8 mouse cellular contexts compared by ENCODE assay signal in genomic region chr2:119995391-119996281, GRCm38 (mm10). TPM values are rescaled to one million over a fixed set of nuclear protein-coding genes. Genes with fewer than 3 reads are reported as not detected.
DNase-seq lines count a peak whose midpoint lies in the region; ATAC-seq lines count a peak whose summit lies in the region.

No protein-coding gene starts in this region.

- H3K27me3 ChIP-seq in neural tube, embryonic 11.5 days (ENCODE audit: control insufficient read depth, insufficient read depth, low read length): no peaks in the 10 kb centered on the region
- H3K27me3 ChIP-seq in intestine, embryonic 16.5 days (replicated peaks; ENCODE audit: control insufficient read depth, insufficient read depth, low read length): no peaks in the 10 kb centered on the region

- no peaks in the 10 kb centered on the region for H3K4me1 ChIP-seq in neural tube, embryonic 11.5 days (ENCODE audit: control insufficient read depth, insufficient read depth, low read length)
- peaks cover 26% of the 10 kb centered on the region for H3K4me1 ChIP-seq in intestine, embryonic 16.5 days (ENCODE audit: control insufficient read depth, insufficient read depth, low read length)

- H3K9ac ChIP-seq in neural tube, embryonic 11.5 days (ENCODE audit: low read length): no peak overlapping the region
- peak overlapping the region; percentile 20; the same call in 1 of the 2 replicates for H3K9ac ChIP-seq in intestine, embryonic 16.5 days (ENCODE audit: low read depth, low read length)

- no peak overlapping the region for H3K4me2 ChIP-seq in neural tube, embryonic 11.5 days (ENCODE audit: low read depth)
- H3K4me2 ChIP-seq in intestine, embryonic 16.5 days (ENCODE audit: low read depth, low read length): no peak overlapping the region

- no peaks in the 10 kb centered on the region for H3K9me3 ChIP-seq in neural tube, embryonic 11.5 days (ENCODE audit: control insufficient read depth, low read length)
- H3K9me3 ChIP-seq in intestine, embryonic 16.5 days (ENCODE audit: control insufficient read depth, low read length): no peaks in the 10 kb centered on the region

- no peak for DNase-seq in neural tube, embryonic 11.5 days (ENCODE audit: low spot score)
- no peak for DNase-seq in neural tube, embryonic 10.5 days (ENCODE audit: extremely low spot score, low spot score)
- DNase-seq in cerebellum, postnatal 36 days: no peak
- no peak for DNase-seq in MN1 (ENCODE audit: low spot score)
- no peak for DNase-seq in left cerebral cortex, postnatal 14 days (ENCODE audit: low spot score in 2 of 2)

- WGBS in neural tube, embryonic 11.5 days: 74% methylated on average over 9 of the region's 9 CpGs
- WGBS in intestine, embryonic 16.5 days: 50% methylated on average over 9 of the region's 9 CpGs

- H3K36me3 ChIP-seq in neural tube, embryonic 11.5 days (ENCODE audit: control insufficient read depth, insufficient read depth, low read length): no peaks in the 10 kb centered on the region
- H3K36me3 ChIP-seq in intestine, embryonic 16.5 days (ENCODE audit: control insufficient read depth, insufficient read depth, low read length): 0 out of 2 replicates have a peak, but pooled peaks cover 2% of the 10 kb centered on the region

- no peak overlapping the region for H3K4me3 ChIP-seq in neural tube, embryonic 11.5 days (ENCODE audit: low read depth, low read length)
- no peak overlapping the region for H3K4me3 ChIP-seq in intestine, embryonic 16.5 days (ENCODE audit: low read length)

- intact Hi-C loops in left cerebral cortex, postnatal 14 days (cut with DNase I): no loop called here

- peak overlapping the region; percentile 34; the same call in 1 of the 2 replicates for H3K27ac ChIP-seq in neural tube, embryonic 11.5 days (ENCODE audit: low read depth, low read length)
- peak overlapping the region; percentile 78 for H3K27ac ChIP-seq in intestine, embryonic 16.5 days (ENCODE audit: low read length)

- ATAC-seq in neural tube, embryonic 11.5 days (ENCODE audit: insufficient read depth, low FRiP score, low TSS enrichment): no peak
- ATAC-seq in granulocyte monocyte progenitor cell, adult 5-6 weeks (replicated peaks; ENCODE audit: poor library complexity, severe bottlenecking): peak; percentile 63
- ATAC-seq in intestine, embryonic 16.5 days: no peak
- ATAC-seq in megakaryocyte-erythroid progenitor cell, adult 5-6 weeks (replicated peaks; ENCODE audit: low FRiP score, low TSS enrichment, poor library complexity, severe bottlenecking): peak; percentile 59

RNA-seq across cellular contexts. Expression of gene Mapkbp1, which starts 23.1 kb away (rescaled TPM):
- polyA plus RNA-seq in neural tube, embryonic 11.5 days (2014; fragmentation: Nextera tagmentation; extraction: Ambion mirVana): 3.0 and 3.7 TPM in 2 replicates
- 3.0 and 3.8 TPM in 2 replicates for total RNA-seq in granulocyte monocyte progenitor cell, adult 5-6 weeks (2014; fragmentation: Nextera tagmentation)
- total RNA-seq in granulocyte monocyte progenitor cell, adult 5-6 weeks (2017): 4.3 and 7.6 TPM in 2 replicates
- polyA plus RNA-seq in intestine, embryonic 16.5 days (2015; fragmentation: Nextera tagmentation; extraction: Ambion mirVana): 2.0 and 2.4 TPM in 2 replicates
- 4.5 and 5.0 TPM in 2 replicates for total RNA-seq in megakaryocyte-erythroid progenitor cell, adult 5-6 weeks (2014; fragmentation: Nextera tagmentation)
- total RNA-seq in megakaryocyte-erythroid progenitor cell, adult 5-6 weeks (2017): 2.8 and 6.7 TPM in 2 replicates
- 10 to 100 TPM; 61.2 to 65.9 TPM for total RNA-seq in left cerebral cortex, postnatal 14 days (2021)

RNA-seq across cellular contexts. Expression of gene Jmjd7, which starts 31.6 kb away (rescaled TPM):
- polyA plus RNA-seq in neural tube, embryonic 11.5 days (2014; fragmentation: Nextera tagmentation; extraction: Ambion mirVana): 24.9 and 28.9 TPM in 2 replicates
- total RNA-seq in granulocyte monocyte progenitor cell, adult 5-6 weeks (2014; fragmentation: Nextera tagmentation): 2.3 and 7.9 TPM in 2 replicates
- total RNA-seq in granulocyte monocyte progenitor cell, adult 5-6 weeks (2017): 3.5 and 4.0 TPM in 2 replicates
- 16.1 and 17.4 TPM in 2 replicates for polyA plus RNA-seq in intestine, embryonic 16.5 days (2015; fragmentation: Nextera tagmentation; extraction: Ambion mirVana)
- 11.9 and 30.3 TPM in 2 replicates for total RNA-seq in megakaryocyte-erythroid progenitor cell, adult 5-6 weeks (2014; fragmentation: Nextera tagmentation)
- total RNA-seq in megakaryocyte-erythroid progenitor cell, adult 5-6 weeks (2017): 4.2 and 15.8 TPM in 2 replicates
- 1 to 10 TPM; 4.0 to 5.0 TPM for total RNA-seq in left cerebral cortex, postnatal 14 days (2021)

RNA-seq across cellular contexts. Expression of gene Gm28042, which starts 31.7 kb away (rescaled TPM):
- 3.8 and 4.4 TPM in 2 replicates for polyA plus RNA-seq in neural tube, embryonic 11.5 days (2014; fragmentation: Nextera tagmentation; extraction: Ambion mirVana)
- total RNA-seq in granulocyte monocyte progenitor cell, adult 5-6 weeks (2014; fragmentation: Nextera tagmentation): 1.0 and 1.5 TPM in 2 replicates
- not detected in 2 replicates for total RNA-seq in granulocyte monocyte progenitor cell, adult 5-6 weeks (2017)
- 2.4 and 3.8 TPM in 2 replicates for polyA plus RNA-seq in intestine, embryonic 16.5 days (2015; fragmentation: Nextera tagmentation; extraction: Ambion mirVana)
- total RNA-seq in megakaryocyte-erythroid progenitor cell, adult 5-6 weeks (2014; fragmentation: Nextera tagmentation): 1.3 and 3.8 TPM in 2 replicates
- 0.30 TPM in 1 of 2 replicates, not detected in the other for total RNA-seq in megakaryocyte-erythroid progenitor cell, adult 5-6 weeks (2017)
- total RNA-seq in left cerebral cortex, postnatal 14 days (2021): 1 to 10 TPM; 1.0 to 1.2 TPM

RNA-seq across cellular contexts. Expression of gene Pla2g4b, which starts 37.6 kb away (rescaled TPM):
- polyA plus RNA-seq in neural tube, embryonic 11.5 days (2014; fragmentation: Nextera tagmentation; extraction: Ambion mirVana): 1.4 and 1.6 TPM in 2 replicates
- 0.62 TPM in 1 of 2 replicates, not detected in the other for total RNA-seq in granulocyte monocyte progenitor cell, adult 5-6 weeks (2014; fragmentation: Nextera tagmentation)
- 0.72 and 1.8 TPM in 2 replicates for total RNA-seq in granulocyte monocyte progenitor cell, adult 5-6 weeks (2017)
- polyA plus RNA-seq in intestine, embryonic 16.5 days (2015; fragmentation: Nextera tagmentation; extraction: Ambion mirVana): 0.49 and 0.94 TPM in 2 replicates
- total RNA-seq in megakaryocyte-erythroid progenitor cell, adult 5-6 weeks (2014; fragmentation: Nextera tagmentation): 8.0 and 10.7 TPM in 2 replicates
- total RNA-seq in megakaryocyte-erythroid progenitor cell, adult 5-6 weeks (2017): 1.5 and 4.7 TPM in 2 replicates
- total RNA-seq in left cerebral cortex, postnatal 14 days (2021): 1 to 10 TPM; 2.4 to 4.2 TPM

Comparison
In these comparisons a context has a peak if more than half of its experiments do, and no peak if none do; other contexts are left out.
1. ATAC-seq: peak in granulocyte monocyte progenitor cell, adult 5-6 weeks (single experiment) and megakaryocyte-erythroid progenitor cell, adult 5-6 weeks (single experiment); none in neural tube, embryonic 11.5 days (single experiment) and intestine, embryonic 16.5 days (single experiment).
2. RNA of gene Mapkbp1, which starts 23.1 kb away (total RNA-seq): 61.2 to 65.9 TPM in left cerebral cortex, postnatal 14 days; 3.0 to 7.6 TPM in granulocyte monocyte progenitor cell, adult 5-6 weeks and 2.8 to 6.7 TPM in megakaryocyte-erythroid progenitor cell, adult 5-6 weeks; every median in the first group is over 4 times any median in the second.